Mouse (Mus musculus) bone marrow macrophage, adult 2 months (primary cell): ENCODE measurements around the gene Cartpt.
"Not testable (repeated sequence)": the region's sequence is repeated elsewhere in the genome, so short reads cannot be mapped to it uniquely, and the experiment has no call there.

Source experiments
- CTCF ChIP-seq: IDR thresholded peaks from 2 replicates; pipeline ENCODE4 v1.5.1; 2012; ENCODE audit warnings: low read depth, mild to moderate bottlenecking, low read length, moderate library complexity
- POLR2A ChIP-seq: IDR thresholded peaks from 2 replicates; pipeline ENCODE4 v1.6.1; 2012; ENCODE audit warnings: mild to moderate bottlenecking, low read depth, low read length, borderline replicate concordance

- TF ChIP-seq CTCF, POLR2A: not testable (repeated sequence)
Measured at GRCm38 (mm10) chr13:99881774-99882173, 19.1 kb downstream of the Cartpt start.
